Mouse (Mus musculus): ENCODE results near the gene Ak8. TPM values are rescaled to one million over a fixed set of nuclear protein-coding genes. Genes with fewer than 3 reads are reported as not detected.

The Ak8 gene
- polyA plus RNA-seq, 1 experiment from 2014 or later: 0.33 TPM

DNA sequence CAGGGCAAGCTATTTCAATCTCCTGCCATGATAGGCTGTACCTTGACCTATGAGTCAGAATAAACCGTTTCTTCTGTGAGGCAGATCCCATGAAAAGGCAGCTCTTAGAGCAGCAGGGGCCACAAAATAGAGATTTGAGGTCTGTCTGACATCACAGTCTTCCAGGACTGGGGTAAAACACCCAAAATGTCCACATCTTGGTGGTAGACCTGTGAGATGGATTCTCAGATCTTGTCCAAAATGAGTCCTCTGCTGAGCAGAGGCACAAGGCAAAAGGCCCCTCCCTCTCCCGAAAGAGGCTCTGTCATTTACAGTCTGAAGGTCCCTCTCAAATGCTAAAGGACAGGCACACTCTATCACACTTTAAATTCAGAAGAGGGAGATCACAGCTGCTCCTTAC is 47.7 kb downstream of the Ak8 start:
- DNase-seq (ENCODE audit: low spot score, missing footprints) (no peak), ATAC-seq (ENCODE audit: low FRiP score) (no peak)
- Histone ChIP-seq H3K9me3 (ENCODE audit: control insufficient read depth, low read length) (no peaks in the 10 kb centered on the region), H3K4me3 (ENCODE audit: low read depth, low read length) (no peak overlapping the region), H3K4me2 (no peak overlapping the region), H3K36me3 (ENCODE audit: control insufficient read depth, insufficient read depth, low read length) (no peaks in the 10 kb centered on the region), H3K9ac (ENCODE audit: low read length) (no peak overlapping the region), H3K4me1 (ENCODE audit: control insufficient read depth, insufficient read depth, low read length) (peaks cover 10% of the 10 kb centered on the region), H3K27me3 (ENCODE audit: control insufficient read depth, insufficient read depth, low read length) (peaks cover 17% of the 10 kb centered on the region), H3K27ac (ENCODE audit: low read depth, low read length) (no peak overlapping the region)
- 76% methylated on average over 2 of the region's 2 CpGs for WGBS

DNA sequence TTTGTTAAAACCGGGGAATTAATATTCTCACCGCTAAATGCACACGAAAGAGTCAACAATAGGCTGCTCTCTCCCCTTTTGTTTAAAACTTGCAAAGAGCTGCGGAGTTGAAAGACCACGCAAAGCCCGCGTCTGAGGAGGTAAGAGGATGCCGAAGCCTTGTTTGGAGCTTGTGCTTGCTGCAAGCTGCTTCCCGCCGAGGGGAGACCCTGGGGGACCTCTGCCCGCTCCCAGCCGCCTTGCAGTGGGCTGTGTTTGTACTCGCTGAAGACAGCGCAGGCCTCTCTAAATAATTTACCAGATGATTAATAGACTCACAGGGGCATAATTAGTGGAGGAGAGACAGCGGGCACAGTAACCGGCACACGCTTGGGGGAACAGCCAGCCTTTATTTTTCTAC is 51.2 kb downstream of the Ak8 start:
- under 1% methylated on average over 17 of the region's 17 CpGs for WGBS
- H3K27me3 ChIP-seq (ENCODE audit: control insufficient read depth, insufficient read depth, low read length): peaks cover 17% of the 10 kb centered on the region
- no peak for ATAC-seq (ENCODE audit: low FRiP score)

DNA sequence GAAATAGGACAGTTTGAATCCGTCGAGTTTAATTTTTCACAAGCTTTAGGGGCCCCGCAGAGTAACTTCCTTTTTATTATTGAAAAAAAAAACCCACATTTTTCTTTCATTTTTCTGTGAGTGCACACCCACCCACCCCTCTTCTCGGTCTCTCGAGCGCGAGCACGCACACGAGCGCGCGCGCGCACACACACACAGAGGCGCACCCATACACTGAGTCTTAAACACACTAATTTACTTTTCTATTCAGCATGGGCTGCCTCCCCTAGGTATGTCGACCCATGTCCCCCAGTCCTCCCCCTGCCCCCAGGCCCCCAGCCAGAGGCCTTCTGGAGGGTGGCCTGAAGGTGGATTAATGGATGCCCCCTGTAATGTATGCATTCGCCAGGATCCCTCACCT is 51.7 kb downstream of the Ak8 start:
- peak overlapping the region; percentile 38 for H3K4me3 ChIP-seq (ENCODE audit: low read depth, low read length)
- H3K27ac ChIP-seq (ENCODE audit: low read depth, low read length): no peak overlapping the region
- peak; percentile 58; the same call in 1 of the 2 replicates for ATAC-seq (ENCODE audit: low FRiP score)
- peak; percentile 94 for DNase-seq (ENCODE audit: low spot score, missing footprints)
- H3K9me3 ChIP-seq (ENCODE audit: control insufficient read depth, low read length): no peaks in the 10 kb centered on the region
- peaks cover 10% of the 10 kb centered on the region for H3K4me1 ChIP-seq (ENCODE audit: control insufficient read depth, insufficient read depth, low read length)
- peak overlapping the region; percentile 60 for H3K9ac ChIP-seq (ENCODE audit: low read length)
- 6% methylated on average over 17 of the region's 17 CpGs for WGBS
- peaks cover 17% of the 10 kb centered on the region for H3K27me3 ChIP-seq (ENCODE audit: control insufficient read depth, insufficient read depth, low read length)
- H3K36me3 ChIP-seq (ENCODE audit: control insufficient read depth, insufficient read depth, low read length): no peaks in the 10 kb centered on the region
- H3K4me2 ChIP-seq: peak overlapping the region; percentile 71

More for the DNA sequence above, 51.2 kb downstream of the Ak8 start:
- Histone ChIP-seq H3K27ac (ENCODE audit: low read depth, low read length) (no peak overlapping the region), H3K9me3 (ENCODE audit: control insufficient read depth, low read length) (no peaks in the 10 kb centered on the region), H3K4me1 (ENCODE audit: control insufficient read depth, insufficient read depth, low read length) (peaks cover 10% of the 10 kb centered on the region), H3K4me2 (peak overlapping the region; percentile 71), H3K9ac (ENCODE audit: low read length) (peak overlapping the region; percentile 60), H3K36me3 (ENCODE audit: control insufficient read depth, insufficient read depth, low read length) (no peaks in the 10 kb centered on the region), H3K4me3 (ENCODE audit: low read depth, low read length) (peak overlapping the region; percentile 38)
- DNase-seq (ENCODE audit: low spot score, missing footprints): peak; percentile 90

DNA sequence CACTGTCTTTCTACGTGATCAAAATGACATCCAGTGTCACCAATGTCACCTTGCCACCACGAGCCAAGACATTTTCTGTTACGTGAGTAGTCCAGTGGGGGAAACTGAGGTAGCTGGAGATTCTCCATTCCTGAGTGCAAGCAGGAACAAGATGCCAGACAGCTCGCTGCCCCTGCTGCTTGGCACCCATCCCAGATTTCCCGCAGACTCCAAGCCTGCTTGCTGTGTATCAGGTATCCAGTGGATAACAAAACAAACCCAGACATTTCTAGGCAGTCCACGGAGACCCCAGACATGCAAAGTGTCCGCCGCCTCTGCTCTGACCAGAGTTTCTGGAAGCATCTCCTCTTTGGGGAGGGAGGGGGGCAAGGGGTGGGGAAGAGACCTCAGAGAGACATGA is 52.4 kb downstream of the Ak8 start:
- H3K27me3 ChIP-seq (ENCODE audit: control insufficient read depth, insufficient read depth, low read length): peaks cover 17% of the 10 kb centered on the region
- H3K9ac ChIP-seq (ENCODE audit: low read length): no peak overlapping the region
- H3K4me2 ChIP-seq: no peak overlapping the region
- WGBS: 49% methylated on average over 8 of the region's 8 CpGs
- ATAC-seq (ENCODE audit: low FRiP score) (no peak), DNase-seq (ENCODE audit: low spot score, missing footprints) (no peak)
- H3K4me3 ChIP-seq (ENCODE audit: low read depth, low read length): no peak overlapping the region
- H3K27ac ChIP-seq (ENCODE audit: low read depth, low read length): no peak overlapping the region
- peaks cover 10% of the 10 kb centered on the region for H3K4me1 ChIP-seq (ENCODE audit: control insufficient read depth, insufficient read depth, low read length)
- H3K36me3 ChIP-seq (ENCODE audit: control insufficient read depth, insufficient read depth, low read length): no peaks in the 10 kb centered on the region
- H3K9me3 ChIP-seq (ENCODE audit: control insufficient read depth, low read length): no peaks in the 10 kb centered on the region

DNA sequence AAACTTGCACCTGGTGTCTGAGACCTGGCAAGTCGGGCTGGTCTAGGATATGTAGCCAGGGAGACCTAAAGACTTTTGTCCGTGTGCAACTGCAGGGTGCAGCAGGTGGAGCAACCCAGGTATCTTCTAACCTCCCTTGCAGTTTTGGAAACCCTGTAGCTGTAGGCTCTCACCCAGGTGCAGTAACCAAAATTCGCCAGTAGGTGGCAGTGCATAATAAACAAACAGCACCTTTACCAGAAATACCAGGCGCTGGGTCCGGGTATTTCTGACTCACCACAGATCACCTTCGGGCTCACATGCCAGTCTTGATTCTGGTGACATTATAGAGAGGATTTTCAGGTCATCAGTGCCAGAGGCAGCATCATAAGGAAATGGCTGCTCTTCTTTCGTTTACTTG is 55.5 kb downstream of the Ak8 start:
- no peaks in the 10 kb centered on the region for H3K36me3 ChIP-seq (ENCODE audit: control insufficient read depth, insufficient read depth, low read length)
- ATAC-seq (ENCODE audit: low FRiP score) (peak; percentile 27; the same call in 1 of the 2 replicates), DNase-seq (ENCODE audit: low spot score, missing footprints) (peak; percentile 98)
- no peak overlapping the region for H3K4me3 ChIP-seq (ENCODE audit: low read depth, low read length)
- H3K4me1 ChIP-seq (ENCODE audit: control insufficient read depth, insufficient read depth, low read length): peaks cover 10% of the 10 kb centered on the region
- whole genome bisulfite sequencing: 3% methylated on average over 7 of the region's 7 CpGs
- peaks cover 10% of the 10 kb centered on the region for H3K27me3 ChIP-seq (ENCODE audit: control insufficient read depth, insufficient read depth, low read length)
- no peaks in the 10 kb centered on the region for H3K9me3 ChIP-seq (ENCODE audit: control insufficient read depth, low read length)
- no peak overlapping the region for H3K4me2 ChIP-seq
- H3K27ac ChIP-seq (ENCODE audit: low read depth, low read length): no peak overlapping the region
- no peak overlapping the region for H3K9ac ChIP-seq (ENCODE audit: low read length)

DNA sequence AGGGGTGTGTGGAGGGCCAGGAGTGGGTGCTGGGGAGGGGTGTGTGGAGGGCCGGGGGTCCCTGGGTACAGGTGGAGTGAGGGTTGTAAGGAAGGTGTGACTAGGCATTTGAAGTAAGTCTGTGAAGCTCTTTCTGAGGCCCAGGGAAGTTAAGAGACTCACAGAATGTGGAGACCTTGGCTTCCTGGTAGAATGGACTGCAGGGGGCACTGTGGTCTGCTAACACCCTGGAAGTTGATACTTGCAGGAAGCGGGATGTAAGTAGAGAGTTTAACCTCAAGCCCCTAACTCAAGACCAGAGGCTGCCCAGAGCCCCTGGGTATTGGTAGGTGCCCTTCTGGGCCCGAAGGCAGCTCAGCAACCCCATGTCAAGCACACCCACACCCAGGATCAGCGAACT is 56.2 kb downstream of the Ak8 start:
- 39% methylated on average over 4 of the region's 4 CpGs for WGBS
- ATAC-seq (ENCODE audit: low FRiP score): no peak
- H3K4me3 ChIP-seq (ENCODE audit: low read depth, low read length): no peak overlapping the region

DNA sequence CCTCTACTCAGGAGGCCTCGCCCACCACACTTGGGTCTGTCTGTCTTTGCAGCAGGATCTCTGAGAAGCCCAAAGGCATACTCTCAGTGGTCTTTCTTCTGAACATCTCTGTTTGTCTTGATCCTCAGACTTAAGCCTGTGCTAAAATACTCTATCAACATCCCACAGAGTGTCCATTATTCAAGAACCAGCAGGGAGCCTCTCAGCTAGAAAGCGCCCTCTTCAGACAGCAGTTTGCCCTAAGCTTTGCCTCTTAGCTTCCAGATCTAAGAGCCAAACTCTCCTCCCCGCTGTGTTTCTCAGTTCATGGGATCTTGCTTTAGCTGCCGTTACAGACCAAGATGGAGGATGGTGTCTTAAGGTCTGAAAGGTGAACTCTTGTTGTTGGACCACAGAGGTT is 59.5 kb downstream of the Ak8 start:
- ATAC-seq (ENCODE audit: low FRiP score) (no peak), DNase-seq (ENCODE audit: low spot score, missing footprints) (no peak)
- Histone ChIP-seq H3K4me3 (ENCODE audit: low read depth, low read length) (no peak overlapping the region), H3K27ac (ENCODE audit: low read depth, low read length) (no peak overlapping the region), H3K4me1 (ENCODE audit: control insufficient read depth, insufficient read depth, low read length) (no peaks in the 10 kb centered on the region), H3K9ac (ENCODE audit: low read length) (no peak overlapping the region), H3K27me3 (ENCODE audit: control insufficient read depth, insufficient read depth, low read length) (no peaks in the 10 kb centered on the region; the same call in 1 of the 2 replicates), H3K9me3 (ENCODE audit: control insufficient read depth, low read length) (no peaks in the 10 kb centered on the region), H3K4me2 (no peak overlapping the region), H3K36me3 (ENCODE audit: control insufficient read depth, insufficient read depth, low read length) (no peaks in the 10 kb centered on the region)
- WGBS: 19% methylated on average over 4 of the region's 4 CpGs

More for the DNA sequence above, 56.2 kb downstream of the Ak8 start:
- H3K36me3 ChIP-seq (ENCODE audit: control insufficient read depth, insufficient read depth, low read length): no peaks in the 10 kb centered on the region
- DNase-seq (ENCODE audit: low spot score, missing footprints): peak; percentile 96
- H3K9ac ChIP-seq (ENCODE audit: low read length): no peak overlapping the region
- H3K27ac ChIP-seq (ENCODE audit: low read depth, low read length): no peak overlapping the region
- peaks cover 8% of the 10 kb centered on the region for H3K27me3 ChIP-seq (ENCODE audit: control insufficient read depth, insufficient read depth, low read length)
- H3K4me1 ChIP-seq (ENCODE audit: control insufficient read depth, insufficient read depth, low read length): peaks cover 6% of the 10 kb centered on the region
- H3K4me2 ChIP-seq: no peak overlapping the region
- no peaks in the 10 kb centered on the region for H3K9me3 ChIP-seq (ENCODE audit: control insufficient read depth, low read length)

DNA sequence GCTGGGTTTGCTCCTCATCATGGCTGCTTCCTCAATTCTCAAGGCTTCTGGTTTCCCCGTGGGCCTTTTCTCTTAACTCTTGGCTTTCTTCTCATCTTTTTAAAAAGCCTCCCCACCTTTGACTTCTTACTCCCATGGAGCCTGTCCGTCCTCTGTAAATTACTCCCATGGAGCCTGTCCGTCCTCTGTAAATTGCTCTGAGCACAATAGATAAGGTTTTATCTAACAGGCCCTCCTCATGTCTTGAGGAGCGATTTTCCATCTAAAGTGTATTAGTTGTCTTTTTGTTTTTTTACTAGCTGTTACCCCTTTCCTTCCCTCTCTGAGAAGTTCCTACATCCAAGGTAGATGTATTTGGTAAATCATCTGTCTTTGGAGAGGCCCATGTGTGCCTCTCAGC is 66.6 kb downstream of the Ak8 start:
- 81% methylated on average over 4 of the region's 4 CpGs for WGBS
- no peak overlapping the region for H3K4me2 ChIP-seq
- no peak overlapping the region for H3K4me3 ChIP-seq (ENCODE audit: low read depth, low read length)
- no peaks in the 10 kb centered on the region for H3K27me3 ChIP-seq (ENCODE audit: control insufficient read depth, insufficient read depth, low read length)
- H3K9me3 ChIP-seq (ENCODE audit: control insufficient read depth, low read length): no peaks in the 10 kb centered on the region
- H3K27ac ChIP-seq (ENCODE audit: low read depth, low read length): no peak overlapping the region
- ATAC-seq (ENCODE audit: low FRiP score): no peak
- no peaks in the 10 kb centered on the region for H3K36me3 ChIP-seq (ENCODE audit: control insufficient read depth, insufficient read depth, low read length)
- H3K4me1 ChIP-seq (ENCODE audit: control insufficient read depth, insufficient read depth, low read length): no peaks in the 10 kb centered on the region
- no peak overlapping the region for H3K9ac ChIP-seq (ENCODE audit: low read length)
- DNase-seq (ENCODE audit: low spot score, missing footprints): no peak

DNA sequence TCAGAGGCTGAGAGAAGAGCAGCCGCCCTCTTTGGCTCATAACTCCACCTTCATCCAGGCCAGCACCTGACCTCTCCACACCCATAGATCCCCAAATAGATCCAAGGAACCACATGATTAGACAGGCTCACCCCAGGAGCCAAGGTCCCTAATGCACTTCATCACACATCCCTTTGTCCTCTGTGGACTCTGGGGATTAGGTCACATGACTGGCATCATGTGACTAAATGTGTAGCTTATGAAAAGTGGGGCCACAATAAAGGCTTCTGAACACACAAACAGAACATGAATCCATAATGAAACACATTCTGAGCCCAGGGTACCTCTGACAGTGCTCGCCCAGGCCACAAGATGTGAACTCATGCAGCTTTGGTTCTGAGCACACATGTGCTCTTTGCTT is 67.1 kb downstream of the Ak8 start:
- Histone ChIP-seq H3K4me2 (no peak overlapping the region), H3K4me1 (ENCODE audit: control insufficient read depth, insufficient read depth, low read length) (no peaks in the 10 kb centered on the region), H3K4me3 (ENCODE audit: low read depth, low read length) (no peak overlapping the region), H3K9ac (ENCODE audit: low read length) (no peak overlapping the region), H3K27ac (ENCODE audit: low read depth, low read length) (no peak overlapping the region), H3K9me3 (ENCODE audit: control insufficient read depth, low read length) (no peaks in the 10 kb centered on the region), H3K27me3 (ENCODE audit: control insufficient read depth, insufficient read depth, low read length) (no peaks in the 10 kb centered on the region), H3K36me3 (ENCODE audit: control insufficient read depth, insufficient read depth, low read length) (no peaks in the 10 kb centered on the region)
- no peak for ATAC-seq (ENCODE audit: low FRiP score)
- no peak for DNase-seq (ENCODE audit: low spot score, missing footprints)
- 89% methylated on average over 2 of the region's 2 CpGs for WGBS

DNA sequence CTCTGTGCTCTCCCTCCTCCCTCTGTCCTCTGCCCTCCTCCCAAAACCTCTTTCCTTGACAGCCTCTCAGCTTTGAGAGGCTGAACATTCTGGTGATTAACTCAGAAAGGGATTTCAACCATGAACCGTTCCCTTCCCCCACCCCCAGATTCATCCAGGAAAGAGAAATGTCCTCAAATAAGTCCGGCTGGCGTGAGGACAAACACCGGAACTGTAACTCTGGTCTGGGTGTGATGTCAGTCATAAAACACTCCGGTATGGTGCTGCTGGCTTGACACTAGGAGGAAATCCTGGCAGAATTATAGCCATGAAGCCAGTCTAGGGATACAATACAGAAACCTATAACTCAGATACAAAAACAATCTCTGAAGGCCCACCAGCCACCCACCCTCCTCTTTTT is 70.7 kb downstream of the Ak8 start:
- DNase-seq (ENCODE audit: low spot score, missing footprints) (no peak), ATAC-seq (ENCODE audit: low FRiP score) (no peak)
- H3K36me3 ChIP-seq (ENCODE audit: control insufficient read depth, insufficient read depth, low read length): no peaks in the 10 kb centered on the region
- no peak overlapping the region for H3K27ac ChIP-seq (ENCODE audit: low read depth, low read length)
- H3K4me2 ChIP-seq: no peak overlapping the region
- H3K4me1 ChIP-seq (ENCODE audit: control insufficient read depth, insufficient read depth, low read length): no peaks in the 10 kb centered on the region
- no peak overlapping the region for H3K4me3 ChIP-seq (ENCODE audit: low read depth, low read length)
- no peaks in the 10 kb centered on the region for H3K27me3 ChIP-seq (ENCODE audit: control insufficient read depth, insufficient read depth, low read length)
- H3K9me3 ChIP-seq (ENCODE audit: control insufficient read depth, low read length): no peaks in the 10 kb centered on the region
- no peak overlapping the region for H3K9ac ChIP-seq (ENCODE audit: low read length)
- 68% methylated on average over 5 of the region's 5 CpGs for WGBS

Measured in midbrain, embryonic 11.5 days (tissue).